Mouse (Mus musculus): ENCODE measurements around the gene Glipr2. TPM values are rescaled to one million over a fixed set of nuclear protein-coding genes. Genes with fewer than 3 reads are reported as not detected.

Gene Glipr2
- total and polyA plus RNA-seq, 3 experiments = 60.3 to 146 (median 62.8) TPM

DNA sequence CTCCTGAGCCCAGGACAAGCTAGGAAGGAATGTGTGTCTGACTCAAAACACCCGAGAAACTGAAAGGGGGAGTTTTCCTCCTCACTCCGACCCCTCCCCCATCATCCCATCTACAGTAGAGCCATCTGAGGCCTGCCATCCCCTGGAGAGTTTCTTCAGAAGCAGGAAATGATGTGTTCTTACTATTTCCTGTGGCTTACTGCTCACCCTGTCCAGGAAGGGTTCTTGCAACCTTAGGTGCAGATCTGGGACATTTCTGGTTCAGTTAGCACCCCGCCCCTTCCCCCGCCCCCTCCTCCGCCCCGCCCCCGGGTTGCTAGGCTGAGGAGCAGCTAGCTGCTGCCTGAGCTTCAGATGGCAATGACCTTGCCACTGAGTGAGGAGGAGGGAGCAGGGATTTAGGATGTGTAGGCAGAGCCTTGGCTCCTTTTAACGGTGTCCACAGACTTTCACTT, 15.0 kb downstream of the Glipr2 start (continued):
- TF ChIP-seq ZC3H11A (IDR thresholded peaks at IDR 0.05; ENCODE audit: low read depth, low read length) (no peak), JUN (IDR thresholded peaks at IDR 0.05; ENCODE audit: insufficient read depth, low read depth, low read length) (peak; percentile 69), BHLHE40 (IDR thresholded peaks at IDR 0.05; ENCODE audit: low read depth, low read length) (peak; percentile 84), MYC (IDR thresholded peaks at IDR 0.05; ENCODE audit: low read depth, low read length) (peak; percentile 55; the same call in 1 of the 2 replicates), MAFK (IDR thresholded peaks at IDR 0.05; ENCODE audit: insufficient replicate concordance, low read length) (0 out of 2 replicates have a peak, but pooled peaks have one; percentile 53), SIN3A (IDR thresholded peaks at IDR 0.05; ENCODE audit: low read length) (peak; percentile 74), CHD1 (IDR thresholded peaks at IDR 0.05; ENCODE audit: low read depth, low read length) (no peak), MEF2A (IDR thresholded peaks at IDR 0.05; ENCODE audit: borderline replicate concordance, low read depth, low read length) (peak; percentile 88)

DNA sequence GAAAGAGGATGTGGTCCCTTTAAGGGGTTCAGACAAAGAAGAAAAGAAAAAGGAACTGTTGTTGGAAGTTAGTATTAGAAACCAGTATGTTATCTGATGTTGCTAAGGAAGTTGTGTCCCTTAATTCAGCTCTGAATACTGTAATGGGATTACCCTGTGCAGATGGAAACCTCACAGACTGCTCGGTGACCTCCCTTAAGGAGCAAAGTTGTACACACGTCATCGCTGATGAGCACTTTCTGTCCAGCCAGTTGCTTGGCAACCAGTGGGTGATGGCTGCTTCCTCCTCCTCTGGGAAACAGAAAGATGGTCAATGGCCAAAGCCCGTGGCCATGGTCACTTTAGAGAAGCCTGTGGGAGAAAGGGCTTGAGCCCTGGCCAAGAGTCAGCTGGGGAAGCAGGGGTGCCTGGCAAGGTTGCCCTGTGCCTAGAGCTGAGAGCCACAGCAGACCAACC, 16.4 kb downstream of the Glipr2 start:
- no peak overlapping the region for H3K4me3 ChIP-seq (replicated peaks in 1 of 3; ENCODE audit: low read depth in 2 of 3, low read length in 2 of 3, poor library complexity in 1 of 3)
- H3K36me3 ChIP-seq (replicated peaks in 1 of 2; ENCODE audit: control insufficient read depth in 1 of 2, insufficient read depth in 1 of 2, low read length in 1 of 2) = peaks cover 16 to 52% of the 10 kb centered on the region in 2 experiments
- dilution Hi-C loops (cut with MboI; ENCODE audit: extremely low pct_ligation_motif_present, extremely low pct_unique_long_range_greater_than_20kb, low sequenced_read_pairs) = no loop called here
- H3K79me2 ChIP-seq (replicated peaks; ENCODE audit: control insufficient read depth, extremely low read depth, insufficient read depth, poor library complexity, severe bottlenecking) = peaks cover 3% of the 10 kb centered on the region; the same call in 1 of the 2 replicates
- peak overlapping the region; percentile 25; the same call in 1 of the 2 replicates for H3K4me2 ChIP-seq (ENCODE audit: insufficient read depth, low read depth, poor library complexity, severe bottlenecking)
- DNase-seq (ENCODE audit: extremely low read depth) = peak; percentile 83
- H3K27ac ChIP-seq (ENCODE audit: insufficient read depth, low read depth) = peak overlapping the region; percentile 71
- TF ChIP-seq POLR2A (IDR thresholded peaks at IDR 0.05; ENCODE audit: low read depth, low read length) = no peak
- TF ChIP-seq IRF4 (IDR thresholded peaks at IDR 0.05; ENCODE audit: low read depth, low read length) = 0 out of 2 replicates have a peak, but pooled peaks have one; percentile 9
- TF ChIP-seq EP300 (IDR thresholded peaks at IDR 0.05; ENCODE audit: low read length) = peak; percentile 70
- TF ChIP-seq CHD2 (IDR thresholded peaks at IDR 0.05; ENCODE audit: low read length) = no peak
- TF ChIP-seq ETS1 (conservative IDR thresholded peaks at IDR 0.05; ENCODE audit: low read depth, low read length) = peak; percentile 66
- TF ChIP-seq PAX5 (IDR thresholded peaks at IDR 0.05; ENCODE audit: low read length) = no peak
- TF ChIP-seq ZNF384 (IDR thresholded peaks at IDR 0.05; ENCODE audit: low read depth, low read length) = no peak
- TF ChIP-seq TBP (conservative IDR thresholded peaks at IDR 0.05; ENCODE audit: low read depth, low read length) = no peak
- TF ChIP-seq JUN (IDR thresholded peaks at IDR 0.05; ENCODE audit: insufficient read depth, low read depth, low read length) = no peak; the same call in 1 of the 2 replicates
- no peak for TF ChIP-seq MAFK (IDR thresholded peaks at IDR 0.05; ENCODE audit: insufficient replicate concordance, low read length)
- no peak for TF ChIP-seq ELF1 (IDR thresholded peaks at IDR 0.05; ENCODE audit: low read depth, low read length)
- TF ChIP-seq CHD1 (IDR thresholded peaks at IDR 0.05; ENCODE audit: low read depth, low read length) = no peak
- no peak for TF ChIP-seq MAZ (IDR thresholded peaks at IDR 0.05; ENCODE audit: low read depth, low read length)
- peak overlapping the region; percentile 29; the same call in 1 of the 2 replicates for H3K9ac ChIP-seq (ENCODE audit: insufficient read depth, low read depth)
- H3K27me3 ChIP-seq (replicated peaks) = no peaks in the 10 kb centered on the region
- no peaks in the 10 kb centered on the region for H3K9me3 ChIP-seq (replicated peaks; ENCODE audit: low read length)
- in situ Hi-C loops (cut with MboI; ENCODE audit: low pct_ligation_motif_present, low pct_unique_long_range_greater_than_20kb, low sequenced_read_pairs) = no loop called here
- H3K4me1 ChIP-seq (ENCODE audit: control insufficient read depth in 1 of 2, insufficient read depth in 2 of 2) = peaks cover 41 to 84% of the 10 kb centered on the region in 2 experiments

All from CH12.LX (cell line).